8 mouse cellular contexts compared by ENCODE assay signal in the genomic region with DNA sequence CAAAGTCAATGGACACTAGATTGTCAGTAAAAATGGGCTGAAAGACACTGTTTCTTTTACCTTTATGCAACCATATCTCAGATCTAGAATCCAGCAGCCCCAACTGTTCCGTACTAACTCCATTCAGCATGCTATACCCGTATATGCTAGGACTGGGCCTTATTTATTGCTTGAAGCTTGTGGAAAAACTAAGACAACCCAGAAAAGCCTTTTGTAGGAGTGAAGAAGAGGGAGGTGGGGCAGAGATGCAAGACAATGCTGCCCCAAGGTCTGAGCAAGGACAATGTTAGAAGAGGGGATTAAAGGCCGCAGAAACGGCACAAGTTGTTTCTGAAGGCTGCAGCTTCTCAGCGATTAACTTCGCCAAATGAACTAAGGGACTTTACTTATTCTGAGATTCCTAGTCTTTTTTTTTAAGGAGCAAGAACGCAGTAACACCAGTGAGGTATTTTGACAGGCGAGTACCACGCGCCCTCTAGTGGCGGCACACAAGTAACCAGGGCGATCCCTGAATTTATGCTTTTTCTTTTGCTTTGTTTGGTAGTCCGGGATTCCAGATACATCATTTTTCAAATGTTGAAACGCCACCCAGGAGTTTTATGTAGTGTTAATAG.
DNase-seq lines count a peak whose midpoint lies in the region; ATAC-seq lines count a peak whose summit lies in the region.

No protein-coding gene starts in this region.

- H3K27me3 ChIP-seq in embryonic facial prominence, embryonic 11.5 days (ENCODE audit: control insufficient read depth, insufficient read depth, low read length) = no peaks in the 10 kb centered on the region
- H3K27me3 ChIP-seq in limb, embryonic 10.5 days (ENCODE audit: low read depth, poor library complexity, severe bottlenecking) = no peaks in the 10 kb centered on the region
- no peaks in the 10 kb centered on the region for H3K27me3 ChIP-seq in midbrain, embryonic 13.5 days
- H3K27me3 ChIP-seq in stomach, embryonic 15.5 days (replicated peaks) = no peaks in the 10 kb centered on the region

- ATAC-seq in embryonic facial prominence, embryonic 11.5 days (replicated peaks; ENCODE audit: insufficient number of reproducible peaks, low FRiP score, low TSS enrichment, low read depth) = no peak
- peak; percentile 72; the same call in 1 of the 2 replicates for ATAC-seq in midbrain, embryonic 13.5 days
- no peak for ATAC-seq in stomach, embryonic 15.5 days (ENCODE audit: insufficient read depth, low FRiP score, low read depth)

- H3K9me3 ChIP-seq in embryonic facial prominence, embryonic 11.5 days (replicated peaks; ENCODE audit: control insufficient read depth, low read length) = no peaks in the 10 kb centered on the region
- H3K9me3 ChIP-seq in limb, embryonic 10.5 days (replicated peaks) = no peaks in the 10 kb centered on the region
- H3K9me3 ChIP-seq in midbrain, embryonic 13.5 days = no peaks in the 10 kb centered on the region
- H3K9me3 ChIP-seq in stomach, embryonic 15.5 days = no peaks in the 10 kb centered on the region

- WGBS in embryonic facial prominence, embryonic 11.5 days = 13% methylated on average over 14 of the region's 14 CpGs
- 16% methylated on average over 14 of the region's 14 CpGs for WGBS in limb, embryonic 10.5 days
- 9% methylated on average over 14 of the region's 14 CpGs for WGBS in midbrain, embryonic 13.5 days
- 10% methylated on average over 14 of the region's 14 CpGs for WGBS in stomach, embryonic 15.5 days

- no peaks in the 10 kb centered on the region for H3K4me1 ChIP-seq in embryonic facial prominence, embryonic 11.5 days (ENCODE audit: control insufficient read depth, insufficient read depth, low read length)
- H3K4me1 ChIP-seq in limb, embryonic 10.5 days = peaks cover 27% of the 10 kb centered on the region
- H3K4me1 ChIP-seq in midbrain, embryonic 13.5 days (replicated peaks) = peaks cover 3% of the 10 kb centered on the region; the same call in 1 of the 2 replicates
- H3K4me1 ChIP-seq in stomach, embryonic 15.5 days = peaks cover 3% of the 10 kb centered on the region; the same call in 1 of the 2 replicates

- no peak overlapping the region for H3K27ac ChIP-seq in embryonic facial prominence, embryonic 11.5 days (replicated peaks; ENCODE audit: low read depth, low read length)
- peak overlapping the region; percentile 42; the same call in 1 of the 2 replicates for H3K27ac ChIP-seq in limb, embryonic 10.5 days
- H3K27ac ChIP-seq in midbrain, embryonic 13.5 days = no peak overlapping the region
- no peak overlapping the region for H3K27ac ChIP-seq in stomach, embryonic 15.5 days

- peak; percentile 39 to 43 for DNase-seq in B cell, adult 2 months
- DNase-seq in adrenal gland, postnatal 25 days = peak; percentile 78
- peak; percentile 83 for DNase-seq in embryonic facial prominence, embryonic 11.5 days (ENCODE audit: low spot score)
- peak; percentile 61 for DNase-seq in heart, adult 8-10 months (ENCODE audit: low spot score)
- DNase-seq in kidney, adult 8-10 months = peak; percentile 74 to 84
- DNase-seq in limb, embryonic 10.5 days (ENCODE audit: low spot score) = peak; percentile 84

- H3K36me3 ChIP-seq in embryonic facial prominence, embryonic 11.5 days (replicated peaks; ENCODE audit: control insufficient read depth, insufficient read depth, low read depth, low read length) = no peaks in the 10 kb centered on the region
- no peaks in the 10 kb centered on the region for H3K36me3 ChIP-seq in limb, embryonic 10.5 days
- no peaks in the 10 kb centered on the region for H3K36me3 ChIP-seq in midbrain, embryonic 13.5 days
- no peaks in the 10 kb centered on the region for H3K36me3 ChIP-seq in stomach, embryonic 15.5 days

- H3K4me2 ChIP-seq in embryonic facial prominence, embryonic 11.5 days (ENCODE audit: low read depth, low read length) = no peak overlapping the region
- 0 out of 2 replicates have a peak overlapping the region, but pooled peaks have one; percentile 19 for H3K4me2 ChIP-seq in midbrain, embryonic 13.5 days (replicated peaks)
- H3K4me2 ChIP-seq in stomach, embryonic 15.5 days = peak overlapping the region; percentile 22; the same call in 1 of the 2 replicates

- no peak overlapping the region for H3K9ac ChIP-seq in embryonic facial prominence, embryonic 11.5 days (replicated peaks; ENCODE audit: low read length)
- H3K9ac ChIP-seq in midbrain, embryonic 13.5 days (replicated peaks) = no peak overlapping the region
- H3K9ac ChIP-seq in stomach, embryonic 15.5 days = no peak overlapping the region

- H3K4me3 ChIP-seq in embryonic facial prominence, embryonic 11.5 days (ENCODE audit: low read depth, low read length) = no peak overlapping the region
- H3K4me3 ChIP-seq in limb, embryonic 10.5 days = no peak overlapping the region
- no peak overlapping the region for H3K4me3 ChIP-seq in midbrain, embryonic 13.5 days (replicated peaks)
- H3K4me3 ChIP-seq in stomach, embryonic 15.5 days (replicated peaks) = no peak overlapping the region
